Mouse (Mus musculus) hindbrain, embryonic 10.5 days (tissue): ENCODE data around the gene Cars2. TPM values are rescaled to one million over a fixed set of nuclear protein-coding genes. Genes with fewer than 3 reads are reported as not detected.
"Not testable (repeated sequence)": the region's sequence is repeated elsewhere in the genome, so short reads cannot be mapped to it uniquely, and the experiment has no call there.

Experiments used
- DNase-seq: peaks from one replicate; pipeline ENCODE4 v3.0.0-alpha.2; 2017; ENCODE audit warnings: low spot score
- H3K27ac ChIP-seq: fragments of 300-500 bp; sonication (generic); 2 replicates; pipeline ENCODE4 v1.5.1; 2016; ENCODE audit warnings: mild to moderate bottlenecking, moderate library complexity
- H3K27me3 ChIP-seq: fragments of 300-500 bp; sonication (generic); 2 replicates; pipeline ENCODE4 v1.6.1; 2016; ENCODE audit warnings: mild to moderate bottlenecking; ENCODE audit not compliant: poor library complexity, insufficient read depth, severe bottlenecking
- H3K36me3 ChIP-seq: fragments of 300-500 bp; sonication (generic); 2 replicates; pipeline ENCODE4 v1.6.1; 2016; ENCODE audit warnings: mild to moderate bottlenecking, moderate library complexity
- H3K4me1 ChIP-seq: fragments of 300-500 bp; sonication (generic); replicated peaks from 2 replicates; pipeline ENCODE4 v1.6.1; 2016; ENCODE audit warnings: mild to moderate bottlenecking
- H3K4me3 ChIP-seq: fragments of 300-500 bp; sonication (generic); 2 replicates; pipeline ENCODE4 v1.5.1; 2016; ENCODE audit warnings: mild to moderate bottlenecking, moderate library complexity
- H3K9me3 ChIP-seq: fragments of 300-500 bp; sonication (generic); 2 replicates; pipeline ENCODE4 v1.6.1; 2016; ENCODE audit warnings: mild to moderate bottlenecking, moderate library complexity
- WGBS: fragments of 180-500 bp; shearing (Covaris S2); methylation state at CpG from one replicate; pipeline ENCODE4 v1.1.7; 2016; 5-methylcytosine and 5-hydroxymethylcytosine counted together
- polyA plus RNA-seq: library from polyadenylated mRNA; unstranded; fragments of >200 nt; fragmentation: Nextera tagmentation; extraction: Ambion mirVana; gene quantifications from 2 replicates; pipeline ENCODE4 v1.2.1, GENCODE M21; 2016

Cars2 gene
- polyA plus RNA-seq, 1 experiment from 2014 or later: 19.5 TPM

- no peak for DNase-seq
- H3K36me3 ChIP-seq: peaks cover 55% of the 10 kb centered on the region
- peaks cover 2% of the 10 kb centered on the region for H3K9me3 ChIP-seq
- 88% methylated on average over 22 of the region's 22 CpGs for WGBS
- H3K4me3 ChIP-seq: no peak overlapping the region
- H3K4me1 ChIP-seq: peaks cover 12% of the 10 kb centered on the region; the same call in 1 of the 2 replicates
- no peak overlapping the region for H3K27ac ChIP-seq
- H3K27me3 ChIP-seq: no peaks in the 10 kb centered on the region
These were observed 18.9 kb upstream of the Cars2 start for GRCm38 (mm10) chr8:11569260-11570097.

DNA sequence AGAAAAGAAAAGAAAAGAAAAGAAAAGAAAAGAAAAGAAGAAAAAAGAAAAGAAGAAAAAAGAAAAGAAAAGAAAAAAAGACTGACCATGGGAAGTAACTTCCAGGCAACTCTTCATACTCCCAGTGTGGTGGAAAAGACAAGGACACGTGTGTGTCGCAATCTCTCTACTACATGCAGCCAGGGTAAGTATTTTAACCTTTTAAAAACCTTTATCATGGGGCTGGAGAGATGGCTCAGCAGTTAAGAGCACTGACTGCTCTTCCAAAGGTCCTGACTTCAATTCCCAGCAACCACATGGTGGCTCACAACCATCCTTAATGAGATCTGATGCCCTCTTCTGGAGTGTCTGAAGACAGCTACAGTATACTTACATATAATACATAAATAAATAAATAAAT, 17.6 kb upstream of the Cars2 start:
- not testable (repeated sequence) for H3K27ac ChIP-seq, DNase-seq, H3K9me3 ChIP-seq, H3K27me3 ChIP-seq, H3K4me3 ChIP-seq
- peaks cover 11% of the 10 kb centered on the region; the same call in 1 of the 2 replicates for H3K4me1 ChIP-seq
- peaks cover 68% of the 10 kb centered on the region for H3K36me3 ChIP-seq
- WGBS: 93% methylated on average over 2 of the region's 2 CpGs

DNA sequence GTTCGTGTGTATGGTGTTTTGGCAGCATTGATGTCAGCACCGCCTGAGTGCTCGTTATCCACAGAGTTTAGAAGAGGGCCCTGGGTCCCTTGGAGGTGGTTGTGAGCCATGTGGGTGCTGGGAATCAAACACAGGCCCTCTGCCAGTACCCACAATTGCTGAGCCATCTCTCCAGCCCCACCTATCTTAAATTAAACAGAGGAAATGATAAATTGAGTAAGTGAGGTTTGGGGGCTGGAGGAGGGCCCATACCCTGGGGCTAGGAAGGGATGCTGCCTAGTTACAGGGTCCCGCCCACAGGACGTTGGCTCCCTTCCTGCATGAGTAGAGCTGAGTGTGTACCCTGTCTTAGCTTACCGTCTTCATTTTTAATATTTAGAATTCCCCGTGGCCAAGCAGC, 14.1 kb upstream of the Cars2 start:
- peaks cover 5% of the 10 kb centered on the region for H3K4me1 ChIP-seq
- no peak overlapping the region for H3K4me3 ChIP-seq
- peaks cover 88% of the 10 kb centered on the region for H3K36me3 ChIP-seq
- DNase-seq: no peak
- H3K27ac ChIP-seq: no peak overlapping the region
- H3K27me3 ChIP-seq: no peaks in the 10 kb centered on the region
- H3K9me3 ChIP-seq: peaks cover 5% of the 10 kb centered on the region
- 91% methylated on average over 7 of the region's 7 CpGs for WGBS

DNA sequence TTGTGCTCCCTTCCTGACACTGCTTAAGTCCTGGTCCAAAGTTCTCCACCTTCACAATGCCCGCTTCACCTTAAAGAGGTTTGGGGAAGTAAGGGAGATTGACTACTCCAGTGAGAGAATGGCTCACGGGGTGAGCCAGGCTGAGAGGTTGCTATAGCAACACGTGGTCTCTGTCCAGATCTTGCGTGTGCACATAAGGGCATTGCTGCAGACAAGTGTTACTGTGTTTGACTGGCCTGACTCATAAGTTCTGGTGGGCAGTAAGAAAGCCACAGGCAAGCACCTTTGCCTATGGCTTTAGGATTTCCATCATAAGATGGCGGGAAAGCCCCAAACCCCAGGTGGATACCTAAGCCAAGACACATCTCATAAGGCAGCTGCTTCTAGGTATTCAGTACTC, 13.7 kb upstream of the Cars2 start:
- Histone ChIP-seq H3K27ac (no peak overlapping the region), H3K9me3 (peaks cover 5% of the 10 kb centered on the region), H3K36me3 (peaks cover 87% of the 10 kb centered on the region), H3K4me1 (peaks cover 10% of the 10 kb centered on the region), H3K4me3 (no peak overlapping the region), H3K27me3 (no peaks in the 10 kb centered on the region)
- DNase-seq: no peak
- WGBS: 89% methylated on average over 5 of the region's 5 CpGs

GRCm38 (mm10) chr8:11560220-11560619, 9.6 kb upstream of the Cars2 start:
- H3K4me1 ChIP-seq: peaks cover 18% of the 10 kb centered on the region
- no peak overlapping the region for H3K4me3 ChIP-seq
- H3K36me3 ChIP-seq: peaks cover 48% of the 10 kb centered on the region
- H3K27me3 ChIP-seq: no peaks in the 10 kb centered on the region
- 88% methylated on average over 9 of the region's 9 CpGs for WGBS
- H3K27ac ChIP-seq: no peak overlapping the region
- H3K9me3 ChIP-seq: peaks cover 5% of the 10 kb centered on the region
- no peak for DNase-seq

GRCm38 (mm10) chr8:11559511-11559910, 8.9 kb upstream of the Cars2 start:
- Histone ChIP-seq H3K4me3 (peak overlapping the region; percentile 99; the same call in 1 of the 2 replicates), H3K36me3 (peaks cover 41% of the 10 kb centered on the region), H3K27ac (no peak overlapping the region), H3K27me3 (no peaks in the 10 kb centered on the region), H3K4me1 (peaks cover 25% of the 10 kb centered on the region), H3K9me3 (peaks cover 4% of the 10 kb centered on the region)
- no peak for DNase-seq
- WGBS: 81% methylated on average over 3 of the region's 3 CpGs

DNA sequence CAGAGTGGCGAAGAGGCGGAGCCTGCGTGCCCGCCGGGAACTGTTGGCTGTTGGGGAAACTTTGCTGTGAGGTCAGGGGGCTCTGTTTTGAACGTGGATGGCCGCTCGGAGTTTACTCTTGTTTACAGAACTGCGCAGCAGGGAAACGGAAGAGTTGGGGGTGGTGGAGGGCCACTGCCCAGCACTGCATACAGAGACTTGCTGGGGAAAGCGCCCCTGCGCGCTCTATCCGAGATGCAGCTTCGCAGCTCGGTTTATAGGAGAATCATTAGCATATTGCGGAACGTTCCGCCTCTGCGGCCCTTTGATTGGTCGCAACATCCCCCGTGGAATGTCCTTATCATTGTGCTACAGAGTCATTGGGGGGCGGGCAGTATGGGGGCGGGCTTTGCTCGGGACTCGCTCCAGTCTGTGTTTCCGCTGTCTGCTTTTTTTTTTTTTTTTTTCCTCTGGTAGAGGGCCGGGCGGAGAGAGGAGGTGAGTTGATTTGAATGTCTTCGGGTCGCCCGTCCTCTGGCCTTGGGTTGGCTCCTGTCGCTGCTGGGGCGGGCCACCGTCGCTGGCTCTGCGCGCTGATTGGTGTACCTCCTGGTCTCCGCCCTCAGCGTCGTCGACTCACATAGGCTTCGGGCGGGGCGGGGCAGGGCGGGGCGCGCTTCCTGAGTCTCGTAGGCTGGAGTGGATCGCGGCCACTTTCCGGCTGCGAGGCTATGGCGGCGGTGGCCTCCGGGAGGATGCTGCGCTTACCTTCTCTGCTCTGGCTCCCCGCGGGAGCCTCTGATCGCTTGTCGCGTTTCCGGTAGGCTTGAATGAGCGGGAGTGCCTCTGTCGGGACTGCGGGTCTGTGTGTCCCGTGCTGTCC, 7.4 kb upstream of the Cars2 start:
- Histone ChIP-seq H3K36me3 (peaks cover 26% of the 10 kb centered on the region), H3K27me3 (no peaks in the 10 kb centered on the region), H3K4me3 (peak overlapping the region; percentile 99), H3K4me1 (peaks cover 30% of the 10 kb centered on the region), H3K9me3 (no peaks in the 10 kb centered on the region), H3K27ac (peak overlapping the region; percentile 99)
- peak; percentile 99 for DNase-seq
- WGBS: under 1% methylated on average over 67 of the region's 67 CpGs

DNA sequence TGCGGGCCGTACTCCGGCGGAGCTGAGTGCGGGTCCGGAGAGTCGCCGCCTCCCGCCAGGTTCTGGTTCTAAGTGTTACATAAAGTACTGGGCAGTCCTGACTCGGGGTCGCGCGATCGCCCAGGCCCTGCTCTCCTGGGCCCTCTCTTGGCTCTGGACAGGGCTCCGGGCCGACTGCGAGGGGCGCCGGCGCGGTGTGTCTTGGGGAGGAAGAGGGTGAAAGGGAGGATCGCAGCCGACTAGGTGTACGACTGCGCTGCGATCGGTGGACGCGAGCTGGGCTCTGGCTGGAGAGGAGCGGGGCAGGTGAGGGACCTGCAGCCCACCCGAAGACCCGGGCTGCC, 6.8 kb upstream of the Cars2 start:
- under 1% methylated on average over 32 of the region's 32 CpGs for WGBS
- H3K4me1 ChIP-seq: peaks cover 30% of the 10 kb centered on the region
- peaks cover 22% of the 10 kb centered on the region for H3K36me3 ChIP-seq
- H3K27me3 ChIP-seq: no peaks in the 10 kb centered on the region
- no peaks in the 10 kb centered on the region for H3K9me3 ChIP-seq
- no peak for DNase-seq
- peak overlapping the region; percentile 99 for H3K27ac ChIP-seq
- H3K4me3 ChIP-seq: peak overlapping the region; percentile 99

DNA sequence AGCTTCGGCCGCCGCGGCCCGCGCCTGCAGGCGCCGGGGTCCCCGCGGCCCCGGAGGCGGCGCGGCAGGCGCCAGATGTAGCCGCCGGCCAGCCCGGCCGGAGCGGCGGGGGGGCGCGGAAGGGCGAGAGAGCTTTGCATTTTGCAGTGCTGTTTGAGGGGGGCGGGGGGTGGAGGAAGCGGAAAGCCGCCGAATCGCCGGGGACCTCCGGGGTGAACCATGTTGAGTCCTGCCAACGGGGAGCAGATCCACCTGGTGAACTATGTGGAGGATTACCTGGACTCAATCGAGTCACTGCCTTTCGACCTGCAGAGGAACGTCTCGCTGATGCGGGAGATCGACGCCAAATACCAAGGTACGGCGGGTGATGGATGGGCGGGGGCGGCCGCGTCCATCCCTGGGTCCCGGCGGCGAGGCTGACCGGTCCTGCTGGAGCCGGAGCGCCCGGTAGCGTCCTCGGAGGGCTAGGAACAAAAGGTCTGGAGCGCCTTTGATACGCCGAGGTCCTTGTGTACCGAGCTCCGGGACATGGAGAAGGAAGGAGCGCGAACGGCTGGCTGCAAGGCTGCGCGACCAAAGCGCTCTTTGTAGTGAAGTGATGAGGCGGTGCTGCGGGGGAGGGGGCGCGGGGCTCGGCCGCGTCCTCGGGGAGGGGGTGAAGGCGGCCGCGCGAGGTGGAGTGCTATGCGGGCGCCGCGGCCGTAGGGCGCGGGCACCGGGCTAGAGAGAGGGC, 6.3 kb upstream of the Cars2 start:
- WGBS: under 1% methylated on average over 85 of the region's 85 CpGs
- H3K4me1 ChIP-seq: peaks cover 30% of the 10 kb centered on the region
- H3K4me3 ChIP-seq: peak overlapping the region; percentile 99
- no peaks in the 10 kb centered on the region for H3K27me3 ChIP-seq
- peak; percentile 59 for DNase-seq
- no peaks in the 10 kb centered on the region for H3K9me3 ChIP-seq
- H3K36me3 ChIP-seq: peaks cover 17% of the 10 kb centered on the region
- peak overlapping the region; percentile 99 for H3K27ac ChIP-seq

DNA sequence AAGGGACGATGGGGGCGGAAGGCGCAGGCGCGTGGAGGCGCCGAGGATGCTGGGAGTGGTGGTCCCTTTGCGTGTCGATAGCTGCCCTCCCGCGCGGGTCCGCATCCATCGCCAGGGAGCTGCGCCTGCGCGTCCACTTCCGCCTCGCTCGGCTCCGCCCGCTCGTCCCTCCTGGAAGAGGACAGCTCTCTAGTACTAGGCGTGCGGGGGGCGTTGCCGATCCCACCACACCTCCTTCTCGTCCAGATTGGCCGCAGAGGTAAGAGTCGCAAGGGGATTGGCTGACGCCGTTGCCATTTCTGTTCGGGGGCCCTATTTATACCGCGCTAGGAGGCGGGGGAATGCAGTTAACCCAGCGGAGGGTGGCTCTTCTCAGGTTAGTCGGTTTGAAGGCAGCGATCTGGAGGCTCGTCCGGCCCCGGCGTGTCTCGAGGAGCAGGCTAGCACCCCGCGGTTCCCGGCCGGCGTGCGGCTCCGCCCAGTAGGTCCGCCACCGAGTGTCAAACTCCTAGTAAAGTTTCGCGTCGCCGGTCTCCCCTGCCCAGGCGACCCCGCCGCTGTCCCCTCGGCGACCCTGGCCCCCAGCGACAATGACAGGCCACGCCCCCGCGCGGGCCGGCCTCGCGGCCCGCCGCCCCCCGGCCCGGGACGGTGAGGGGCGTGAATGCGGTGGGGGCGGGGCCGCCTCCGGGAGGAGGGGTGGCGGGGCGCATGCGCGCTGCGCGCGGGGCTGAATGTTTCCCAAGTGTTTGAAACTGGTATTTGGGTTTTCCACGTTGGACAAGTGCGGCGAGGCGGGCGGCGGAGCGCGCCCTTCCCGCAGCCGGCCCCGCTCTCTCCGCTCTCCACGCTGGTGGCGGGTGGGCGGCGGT, 5.4 kb upstream of the Cars2 start:
- Histone ChIP-seq H3K4me3 (peak overlapping the region; percentile 99), H3K4me1 (peaks cover 33% of the 10 kb centered on the region), H3K36me3 (peaks cover 8% of the 10 kb centered on the region), H3K27me3 (no peaks in the 10 kb centered on the region), H3K9me3 (no peaks in the 10 kb centered on the region), H3K27ac (peak overlapping the region; percentile 99)
- under 1% methylated on average over 100 of the region's 103 CpGs for WGBS
- DNase-seq: peak; percentile 99

DNA sequence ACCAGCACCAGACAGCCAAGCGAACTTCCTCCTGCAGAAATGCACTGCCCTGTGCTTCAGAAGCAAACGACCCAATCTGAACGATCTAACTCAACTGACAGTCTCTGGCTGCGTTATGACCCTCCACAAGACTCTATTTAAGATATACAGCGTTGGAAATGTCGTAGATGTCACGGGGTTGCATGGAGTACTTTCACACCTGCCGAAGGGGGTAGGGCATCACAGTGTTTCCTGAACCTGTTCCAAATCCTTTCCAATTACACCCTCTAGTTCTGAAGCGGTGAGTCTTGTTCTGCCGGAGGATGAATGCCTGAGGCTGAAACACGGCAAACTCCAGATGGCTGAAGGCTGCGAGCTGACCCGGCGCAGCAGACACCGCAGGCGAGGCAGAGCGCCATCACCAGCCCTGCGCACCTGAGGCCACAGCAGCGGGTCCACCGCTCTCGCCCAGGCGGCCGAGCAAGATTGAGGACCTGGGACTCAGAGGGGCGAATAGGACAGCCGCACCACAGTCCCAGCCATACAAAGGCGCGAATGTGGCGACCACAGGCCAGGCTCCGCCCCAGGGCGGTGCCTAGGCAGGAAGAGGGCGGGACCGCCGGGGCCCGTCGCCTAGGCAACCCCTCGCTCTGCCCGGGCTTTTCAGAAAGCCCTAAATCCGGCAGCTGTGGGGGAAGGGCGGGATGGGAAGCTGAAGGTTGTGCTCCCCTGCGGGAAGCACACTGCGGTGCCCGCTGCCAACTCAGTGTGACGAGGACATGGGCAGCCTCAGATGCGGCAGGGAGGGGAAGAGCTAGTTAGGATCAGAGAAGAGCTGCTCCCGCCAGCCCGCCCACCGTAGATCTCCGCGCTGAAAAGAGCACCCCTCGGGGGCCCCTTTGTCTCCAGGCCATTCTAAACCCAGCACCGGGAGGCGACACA, 4.5 kb upstream of the Cars2 start, which contains the start of gene Ing1:
Gene Ing1, plus strand, starts transcription at position 773 of the 921 bp plus-strand sequence.
- WGBS: under 1% methylated on average over 52 of the region's 52 CpGs
- Histone ChIP-seq H3K36me3 (no peaks in the 10 kb centered on the region), H3K27ac (peak within 1 kb of the TSS; percentile 99), H3K27me3 (no peaks in the 10 kb centered on the region), H3K9me3 (no peaks in the 10 kb centered on the region), H3K4me1 (peaks cover 38% of the 10 kb centered on the region), H3K4me3 (peak within 1 kb of the TSS; percentile 99)
- DNase-seq: peak; percentile 97
